Mouse (Mus musculus) T-helper 17 cell (primary cell): Measurements from ENCODE around the gene Gm973.

ENCODE experiments used
- in situ Hi-C, 2 experiments: fragments of 300-600 bp; cut with MboI, MseI; formaldehyde crosslinking; loops; 1 replicate in 1 of 2; 2 replicates in 1 of 2; pipeline ENCODE4 v1.15.1; 2025; ENCODE audit warnings: high pct_unique_total_duplicates in 2 of 2

Gene Gm973

DNA sequence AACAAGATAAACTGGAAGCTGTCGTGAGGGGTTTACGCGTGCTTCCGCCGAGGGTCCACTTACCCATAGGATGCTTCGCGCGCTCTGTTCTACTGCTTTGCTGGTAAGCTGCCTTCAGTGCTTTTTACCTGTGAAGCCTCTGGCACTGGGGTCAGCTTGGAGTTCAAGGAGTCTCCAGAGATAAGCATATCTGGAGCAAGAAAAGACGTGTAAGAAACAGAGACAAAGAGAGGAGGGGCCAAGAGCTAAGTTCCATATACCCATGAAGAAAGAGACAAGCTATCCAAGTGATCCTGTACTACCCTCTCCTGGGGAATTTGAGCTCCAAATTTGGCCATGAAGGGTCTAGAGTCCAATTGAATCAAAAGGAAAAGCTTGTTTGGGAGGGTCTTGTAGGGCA lies 24.5 kb upstream of the Gm973 start:
- in situ Hi-C loops = no loop called here

DNA sequence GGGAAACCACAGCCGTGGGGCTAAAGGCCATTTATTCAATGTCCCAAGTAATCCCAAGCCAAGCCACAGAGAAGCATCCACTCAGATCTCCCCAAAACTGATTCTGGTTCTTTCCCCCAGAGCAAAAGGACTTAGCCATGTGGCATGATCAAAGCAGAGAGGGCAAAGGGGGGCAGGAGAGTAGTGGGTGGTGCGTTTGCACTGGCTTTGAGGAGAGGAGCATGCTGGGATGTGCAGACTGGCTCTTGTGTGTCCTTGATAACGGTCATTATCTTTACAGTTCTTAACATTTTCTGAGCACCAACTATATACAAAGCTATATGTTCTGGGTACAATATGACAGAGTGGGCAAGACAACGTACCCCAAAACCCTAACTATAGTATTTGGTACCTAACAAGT lies 23.6 kb upstream of the Gm973 start:
- in situ Hi-C loops = no loop called here

DNA sequence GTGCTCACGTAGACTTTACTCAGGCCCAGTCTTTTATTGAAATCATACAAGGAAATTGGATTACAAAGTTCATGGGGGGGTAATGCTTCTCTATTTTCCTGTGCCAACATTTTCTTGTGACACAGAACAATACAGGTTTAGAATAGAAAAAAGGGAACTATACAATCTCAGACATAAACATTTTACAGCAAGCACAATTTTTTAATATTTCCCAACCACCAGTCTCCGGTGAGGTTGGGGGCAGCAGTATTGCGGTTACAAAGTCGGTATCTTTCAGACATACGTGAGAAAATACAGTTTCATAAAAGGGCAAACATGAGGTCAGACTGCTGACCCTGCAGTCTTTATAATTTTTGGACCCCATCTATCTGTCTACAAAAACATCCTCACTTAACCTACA lies 20.1 kb upstream of the Gm973 start:
- in situ Hi-C loops = no loop called here

DNA sequence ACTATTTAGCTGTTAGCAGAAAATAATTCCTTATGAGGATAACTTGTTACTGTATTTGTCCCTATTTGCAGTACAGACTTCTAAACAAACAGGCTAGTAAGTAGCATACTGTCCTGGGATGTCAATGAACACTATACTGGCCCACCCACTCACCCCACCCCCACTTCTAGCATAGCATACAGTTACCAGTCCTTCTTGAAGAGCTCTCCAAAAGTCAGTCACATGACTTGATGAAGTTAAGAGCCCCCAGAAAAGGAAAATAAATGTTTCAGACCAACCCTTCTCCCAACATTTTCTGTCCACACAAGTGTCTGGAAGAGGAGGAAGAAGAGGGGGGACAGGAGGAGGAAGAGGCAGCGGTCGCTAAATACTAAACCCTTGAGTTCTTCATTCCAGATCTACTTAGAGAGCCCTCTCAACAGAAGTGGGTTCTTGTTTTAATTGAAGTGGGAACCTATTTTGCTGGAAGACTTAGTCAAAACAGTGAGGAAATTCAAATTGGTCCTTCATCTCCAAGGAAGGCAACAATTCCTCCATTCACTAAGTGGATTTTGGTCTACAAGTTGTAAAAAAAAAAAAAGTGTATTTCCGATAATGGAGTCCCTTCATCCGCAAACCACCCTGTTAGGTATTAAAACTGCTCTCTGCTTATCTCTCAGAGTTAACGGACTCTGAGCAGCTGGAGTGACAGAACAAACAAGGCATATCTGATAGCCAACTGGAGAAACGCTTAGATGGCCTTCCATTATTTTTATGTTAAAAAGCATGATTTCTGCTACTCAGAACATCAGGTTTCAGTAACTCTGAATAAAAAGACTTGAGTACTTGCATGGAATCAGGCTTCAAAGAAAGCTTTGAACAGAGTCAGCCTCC lies 18.1 kb upstream of the Gm973 start:
- in situ Hi-C loops = no loop called here

DNA sequence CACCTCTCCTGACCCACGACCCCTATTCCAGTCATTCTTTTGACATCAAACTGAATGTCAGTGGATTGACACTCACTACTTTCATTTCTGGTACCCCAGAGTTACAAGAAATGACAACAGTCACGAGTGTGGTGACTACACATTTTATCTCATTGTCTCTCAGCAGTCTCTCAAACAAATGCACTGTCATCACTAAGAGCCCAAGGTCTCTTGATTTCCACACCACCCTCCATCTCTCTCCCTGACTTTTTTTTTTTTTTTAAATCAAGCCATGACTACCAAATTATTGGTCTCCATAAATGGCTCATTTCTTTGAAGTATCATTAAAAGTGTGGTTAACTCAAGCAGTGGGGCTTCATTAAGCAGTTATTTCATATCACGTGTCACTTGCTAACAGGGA lies 16.7 kb upstream of the Gm973 start:
- in situ Hi-C loops = no loop called here

DNA sequence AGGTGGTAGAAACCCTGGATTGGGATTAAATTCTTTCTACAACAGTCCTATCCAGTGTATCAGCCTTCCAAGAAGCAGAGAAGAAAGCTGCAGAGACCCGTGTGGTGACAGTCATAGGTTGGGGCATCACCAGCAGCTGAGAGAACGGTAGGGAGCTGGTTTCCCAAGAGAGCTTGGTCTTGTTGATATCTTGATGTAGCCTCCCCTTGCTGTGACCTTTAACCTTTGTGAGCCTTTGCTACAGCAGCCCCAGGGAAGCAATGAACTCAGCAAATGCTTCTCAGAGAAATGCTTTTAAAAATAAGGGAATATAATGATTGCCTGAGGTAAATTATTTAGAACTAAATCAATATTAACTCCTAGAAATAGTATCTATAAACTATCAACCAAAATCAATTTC lies 13.7 kb upstream of the Gm973 start:
- in situ Hi-C loops = no loop called here

DNA sequence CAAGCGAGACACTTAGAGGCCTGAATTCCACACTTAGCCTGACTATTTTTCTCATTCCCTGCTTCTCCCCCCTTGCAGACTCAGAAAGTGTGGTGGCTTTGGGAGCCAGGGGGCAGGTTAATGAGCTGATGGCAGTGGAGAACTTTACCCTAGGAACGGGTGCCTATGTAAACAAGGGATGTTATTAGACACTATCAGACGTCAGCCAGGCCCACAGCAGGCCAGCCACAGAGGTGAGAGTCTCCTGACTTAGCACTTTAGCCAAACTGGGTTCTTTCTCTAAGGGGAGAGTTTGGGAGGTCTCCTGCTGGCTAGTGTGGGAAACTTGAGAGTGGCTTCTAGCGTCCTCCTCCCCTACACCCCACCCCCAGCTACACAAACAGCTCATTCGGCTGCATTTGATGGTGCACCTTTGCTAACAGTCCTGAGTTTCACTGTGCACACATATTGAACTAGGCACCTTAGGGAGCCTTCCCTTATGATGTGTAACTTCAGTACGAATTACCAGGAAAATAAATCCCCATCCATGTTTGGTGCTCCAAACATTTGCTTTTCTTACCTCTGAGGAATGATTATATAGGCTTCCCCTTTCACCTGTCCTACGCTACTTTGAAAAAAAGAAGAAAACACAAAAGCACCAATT lies 12.3 kb upstream of the Gm973 start:
- in situ Hi-C loops = no loop called here

DNA sequence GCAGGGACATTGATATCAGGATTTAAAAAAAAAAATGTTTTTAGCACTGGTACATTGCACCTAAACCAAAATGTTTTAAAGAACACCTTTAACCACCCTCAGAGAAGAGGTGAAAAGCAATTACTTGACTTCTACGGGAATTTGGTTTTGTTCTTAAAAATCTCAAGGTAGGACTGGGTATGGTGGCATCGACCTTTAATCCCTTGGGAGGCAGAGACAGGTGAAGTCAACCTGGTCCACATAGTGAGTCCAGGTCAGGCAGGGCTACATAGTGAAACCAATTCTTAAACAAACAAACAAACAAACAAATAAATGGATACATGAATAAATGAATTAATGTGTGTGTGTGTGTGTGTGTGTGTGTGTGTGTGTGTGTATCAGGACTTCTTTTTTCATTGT lies 11.8 kb upstream of the Gm973 start:
- in situ Hi-C loops = no loop called here

DNA sequence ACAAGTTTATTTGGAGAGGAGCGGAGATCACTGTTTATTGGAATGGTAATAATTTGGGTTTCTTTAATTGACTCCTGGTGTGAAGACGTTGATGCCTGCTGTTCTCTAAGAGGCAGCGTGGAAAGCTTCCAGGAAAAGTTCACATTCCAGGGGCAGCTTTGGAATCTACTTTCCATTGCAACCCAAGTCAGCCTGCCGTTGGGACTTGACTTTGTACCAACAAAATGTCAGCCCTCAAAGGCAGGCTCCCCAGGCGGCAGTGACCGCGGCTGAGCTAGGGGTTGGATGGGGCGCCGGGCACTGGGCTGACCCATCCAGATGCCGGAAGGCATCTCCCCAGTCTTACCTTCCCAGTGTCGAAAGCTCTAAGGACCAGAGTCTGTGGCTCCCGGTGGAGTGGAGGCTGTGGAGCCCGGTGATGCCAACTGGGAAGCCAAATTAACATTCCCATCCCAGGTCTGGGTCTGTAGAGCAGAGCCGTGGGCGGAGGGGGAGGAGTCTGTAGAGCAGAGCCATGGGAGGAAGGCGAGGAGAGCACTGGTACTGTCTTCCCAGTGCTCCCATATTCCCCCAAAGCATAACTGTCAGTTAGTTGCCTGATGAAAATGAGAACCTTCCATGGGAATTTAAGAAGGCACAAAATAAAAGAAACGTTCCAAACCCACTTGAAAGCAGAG lies 7.5 kb upstream of the Gm973 start:
- in situ Hi-C loops = no loop called here

DNA sequence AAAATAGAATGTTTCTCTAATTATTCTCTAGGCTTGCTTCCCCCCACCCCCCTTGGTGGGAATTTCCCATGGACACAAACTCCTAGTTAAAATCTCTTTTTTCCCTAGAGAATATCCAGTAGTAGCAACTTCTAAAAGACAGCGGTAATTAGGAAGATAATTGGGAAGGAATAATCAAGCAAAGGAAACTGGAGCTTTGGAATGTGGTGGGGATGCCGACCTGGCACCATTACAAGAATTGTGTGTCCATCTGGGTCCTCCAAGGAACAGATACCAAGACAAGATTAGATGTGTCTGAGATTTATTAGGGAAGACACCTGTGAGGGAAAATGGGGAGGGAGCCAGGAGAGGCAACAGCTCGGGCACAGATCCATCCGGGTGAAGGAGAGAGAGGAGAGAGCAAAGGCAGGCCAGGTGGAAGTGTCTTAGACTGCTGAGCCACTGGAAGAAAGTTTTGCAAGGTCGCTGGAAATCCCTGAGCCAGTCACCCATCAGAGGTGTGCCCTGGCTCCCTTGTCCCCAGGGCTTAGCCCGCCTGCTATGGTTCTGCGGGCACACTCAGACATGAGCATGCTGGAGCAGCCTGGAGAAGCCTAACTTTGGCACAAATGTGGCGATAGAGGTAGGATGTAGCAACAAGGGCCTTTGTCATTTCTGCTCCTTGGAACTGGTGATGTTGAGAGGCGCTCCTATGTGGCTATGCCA lies 4.3 kb upstream of the Gm973 start:
- in situ Hi-C loops = no loop called here

DNA sequence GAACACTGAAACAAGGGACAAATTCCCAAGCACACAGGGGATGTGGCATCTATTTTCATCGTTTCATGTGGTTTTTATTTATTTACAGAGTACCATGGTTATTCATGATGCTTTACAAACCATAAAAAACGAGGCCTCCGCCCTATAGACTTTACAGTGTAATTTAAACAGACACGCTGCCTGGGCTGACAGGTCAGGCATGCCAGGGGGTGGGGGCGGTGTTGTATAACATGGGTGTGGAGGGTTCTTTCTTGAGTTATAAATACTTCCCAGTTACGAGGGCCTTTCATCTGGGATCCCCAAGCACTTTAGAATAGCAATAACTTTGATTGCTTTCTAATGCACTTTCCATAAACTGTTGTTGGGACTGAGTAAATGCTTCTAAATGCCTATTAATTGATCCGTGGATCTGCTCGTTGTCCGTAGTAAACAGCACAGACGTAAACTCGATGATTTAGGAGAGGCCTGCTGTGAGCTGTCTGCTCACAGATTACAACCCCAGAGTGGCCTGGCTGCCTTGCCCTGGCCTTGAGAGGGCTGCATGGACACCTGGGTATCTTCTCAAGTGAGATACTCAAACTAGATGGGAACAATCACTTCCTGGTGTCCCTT lies 4.3 kb downstream of the Gm973 start:
- in situ Hi-C loops = no loop called here

DNA sequence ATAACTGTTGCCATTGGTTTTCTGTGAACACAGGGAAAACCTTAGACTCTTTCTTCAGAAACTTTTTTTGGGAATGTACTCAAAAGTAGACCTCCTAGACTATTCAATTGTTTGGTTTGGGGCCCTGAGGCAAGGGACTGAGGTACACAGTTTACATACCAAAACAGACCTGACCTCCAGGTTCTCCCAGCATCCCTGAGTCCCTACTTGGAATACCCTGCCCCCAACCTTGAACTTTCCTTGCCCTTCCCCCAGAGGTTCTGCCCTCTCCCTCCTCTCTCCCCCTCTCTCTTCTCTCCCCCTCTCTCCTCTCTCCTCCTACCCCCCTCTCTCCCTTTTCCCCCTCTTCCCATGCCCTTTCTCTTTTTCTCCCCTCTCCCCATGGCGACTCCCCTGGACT lies 6.4 kb downstream of the Gm973 start:
- in situ Hi-C loops = no loop called here

DNA sequence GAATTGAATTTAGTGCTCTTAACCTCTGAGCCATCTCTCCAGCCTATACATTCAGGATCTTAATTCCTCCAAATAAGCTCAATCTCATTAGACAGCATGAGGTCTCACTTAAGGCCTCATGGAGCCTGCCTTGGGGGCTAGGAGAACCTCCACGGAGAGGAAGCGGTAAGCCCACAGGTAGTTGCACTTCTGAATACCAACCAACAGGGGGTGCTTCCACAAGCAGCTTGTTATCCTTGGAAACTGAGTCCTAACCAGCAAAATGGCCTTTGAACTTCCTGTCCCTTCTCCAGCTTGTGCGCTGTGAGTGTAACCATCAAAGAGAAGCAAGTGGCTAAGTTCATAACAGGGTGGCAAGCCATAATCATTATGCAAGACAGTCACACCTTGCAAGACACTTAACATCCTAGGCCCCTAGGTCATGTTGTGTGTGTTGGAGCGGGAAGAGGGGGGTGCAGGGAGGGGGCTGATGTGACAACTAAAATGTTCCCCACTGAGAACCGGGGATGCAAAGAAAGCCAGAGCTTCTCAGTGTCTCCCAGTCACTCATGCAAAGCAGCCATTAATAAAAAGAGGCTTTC lies 7.4 kb downstream of the Gm973 start:
- in situ Hi-C loops = no loop called here

DNA sequence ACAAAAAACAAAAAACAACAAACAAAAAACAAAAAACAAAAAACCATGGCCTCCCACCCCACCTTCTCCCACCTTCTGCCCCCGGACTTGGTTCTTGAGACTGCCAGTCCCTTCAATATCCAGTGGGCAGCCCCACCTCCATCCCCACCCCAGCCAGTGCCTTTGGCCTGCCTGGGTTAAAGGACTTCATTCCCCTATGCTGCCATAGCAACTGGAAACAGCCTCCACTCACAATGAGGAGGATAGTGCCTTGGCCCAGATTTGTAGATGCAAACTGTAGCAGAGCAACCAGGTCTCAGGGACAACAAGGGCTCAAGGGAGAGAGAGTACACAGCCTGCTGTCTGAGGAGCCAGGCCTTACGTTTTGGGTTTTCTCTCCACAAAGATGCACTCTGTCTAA lies 8.0 kb downstream of the Gm973 start:
- in situ Hi-C loops = no loop called here

DNA sequence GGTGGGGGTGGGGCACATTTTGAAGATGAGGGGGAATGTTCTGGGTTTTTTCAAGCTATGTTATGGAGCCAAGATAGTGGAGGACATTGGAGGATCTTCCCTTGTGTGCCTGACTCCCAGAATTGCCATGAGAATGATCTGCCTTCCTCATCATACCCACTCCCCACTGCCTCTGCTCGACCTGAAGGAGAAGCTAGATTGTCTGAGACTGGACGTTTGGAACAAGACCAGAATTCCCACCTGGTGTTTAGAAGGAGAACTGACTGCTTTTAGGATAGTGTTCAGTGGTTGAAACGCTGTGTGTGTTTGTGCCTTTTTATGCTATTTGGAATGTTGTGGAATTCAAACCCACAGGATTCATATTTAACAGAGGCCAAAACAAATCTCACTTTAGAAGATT lies 8.7 kb downstream of the Gm973 start:
- in situ Hi-C loops = no loop called here

DNA sequence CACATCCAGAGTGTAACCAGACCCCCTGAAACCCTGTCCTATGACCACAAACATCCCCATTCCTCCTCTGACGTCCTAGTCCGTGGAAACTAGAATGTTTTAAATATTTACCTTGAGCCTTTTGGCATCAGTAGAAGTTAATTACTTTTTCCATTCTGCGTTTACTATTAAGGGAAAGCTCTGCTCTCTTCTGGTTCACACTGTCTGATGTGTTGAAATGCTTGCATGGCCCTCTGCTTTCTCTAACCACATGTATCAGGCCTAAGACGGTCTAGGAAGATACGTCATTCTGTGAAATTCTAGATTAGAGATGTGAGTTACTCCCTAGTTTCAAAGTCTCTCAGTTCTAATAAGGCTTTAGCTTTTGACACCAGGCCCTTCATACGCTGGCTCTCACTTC lies 11.2 kb downstream of the Gm973 start:
- in situ Hi-C loops = no loop called here

DNA sequence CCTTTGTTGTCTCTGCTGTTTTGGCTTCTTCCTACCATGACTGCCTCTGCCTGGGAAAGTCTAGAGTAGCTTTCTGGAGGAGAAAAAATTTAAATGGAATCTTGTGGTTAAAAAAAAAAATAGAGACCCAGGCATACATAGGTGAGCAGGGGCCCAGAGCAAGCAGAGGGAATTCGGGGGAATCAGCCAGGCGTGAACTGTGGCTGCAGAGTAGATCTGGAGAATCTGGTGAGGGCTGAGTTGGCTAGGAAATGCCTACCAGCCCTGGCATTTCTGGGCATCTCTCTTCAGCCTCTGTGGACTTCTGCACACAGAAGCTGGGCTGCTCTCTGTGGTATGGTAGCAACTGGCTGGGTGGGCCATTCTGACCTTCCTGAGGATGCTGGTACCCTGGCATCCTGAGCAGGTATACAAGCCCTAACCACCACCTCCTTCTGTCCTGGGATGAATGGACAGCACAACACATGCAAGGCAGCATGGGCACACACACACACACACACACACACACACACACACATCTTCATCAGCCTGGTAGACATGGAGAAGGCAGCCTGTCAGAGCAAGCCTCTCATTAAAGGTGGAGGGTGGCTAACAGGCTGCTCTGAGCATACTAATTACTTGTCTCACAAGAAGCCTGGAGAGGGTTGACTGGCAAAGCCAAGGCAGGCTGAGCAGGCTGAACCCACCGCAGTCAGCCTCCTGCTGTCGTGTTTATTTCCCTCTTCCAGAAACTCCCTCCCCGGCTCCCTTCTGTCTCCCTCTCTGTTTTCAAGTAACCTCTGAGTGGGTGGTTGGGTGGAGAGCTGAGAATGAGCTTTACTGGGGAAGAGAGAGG lies 19.1 kb downstream of the Gm973 start:
- in situ Hi-C loops = no loop called here

DNA sequence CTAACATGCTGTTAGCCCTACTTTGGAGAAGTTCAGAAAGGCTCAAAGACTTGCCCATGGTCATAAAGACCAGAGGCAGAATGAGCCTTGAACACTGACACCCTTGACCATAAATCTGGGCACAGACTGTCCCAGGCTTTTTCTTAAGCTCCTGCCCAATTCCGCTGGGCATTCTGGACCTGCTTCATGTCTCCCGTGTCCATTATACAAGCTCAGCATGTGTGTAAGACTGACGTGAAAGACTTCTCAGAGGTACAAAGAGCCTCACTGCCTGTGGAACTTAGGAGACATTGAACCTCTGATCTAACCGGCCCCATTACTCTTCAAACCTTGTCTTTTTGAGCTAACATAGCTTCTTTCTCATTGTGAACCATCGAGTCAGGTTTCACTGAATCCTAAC lies 22.3 kb downstream of the Gm973 start:
- in situ Hi-C loops = no loop called here

DNA sequence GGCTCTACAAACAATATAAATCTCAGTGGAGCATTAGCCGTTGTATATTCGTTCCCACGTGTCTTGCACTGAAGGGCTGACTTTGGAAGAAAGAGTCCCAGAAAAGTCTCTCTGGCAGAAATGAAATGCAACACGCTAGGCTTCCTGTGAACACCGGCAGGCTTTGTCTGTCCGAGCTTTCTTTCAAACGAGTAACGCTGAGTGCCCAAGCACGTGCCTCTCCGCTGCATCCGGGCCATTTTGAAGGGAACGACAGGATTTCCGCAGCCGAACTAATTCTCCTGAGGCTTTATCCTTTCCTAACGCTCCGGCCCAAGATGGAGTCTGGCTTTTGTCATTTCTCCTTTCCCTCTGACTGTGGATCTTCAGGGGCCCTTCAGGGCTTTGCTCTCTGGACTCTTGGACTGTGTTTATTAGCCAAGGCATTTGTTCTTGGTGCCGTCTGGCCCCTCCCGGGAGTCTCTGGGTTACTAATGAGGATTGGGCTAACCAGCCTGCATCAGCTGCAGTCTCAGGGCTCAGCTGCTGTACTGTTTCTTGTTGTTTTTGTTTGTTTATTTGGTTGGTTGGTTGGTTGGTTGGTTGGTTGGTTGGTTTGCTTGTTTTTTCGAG lies 24.6 kb downstream of the Gm973 start:
- in situ Hi-C loops = no loop called here
